Mouse (Mus musculus): ENCODE results near the gene Gm9999.
A peak's percentile ranks its signal among the peaks of the same experiment; 100 is the strongest.
"Not testable (repeated sequence)": the region's sequence is repeated elsewhere in the genome, so short reads cannot be mapped to it uniquely, and the experiment has no call there.

Gene Gm9999

DNA sequence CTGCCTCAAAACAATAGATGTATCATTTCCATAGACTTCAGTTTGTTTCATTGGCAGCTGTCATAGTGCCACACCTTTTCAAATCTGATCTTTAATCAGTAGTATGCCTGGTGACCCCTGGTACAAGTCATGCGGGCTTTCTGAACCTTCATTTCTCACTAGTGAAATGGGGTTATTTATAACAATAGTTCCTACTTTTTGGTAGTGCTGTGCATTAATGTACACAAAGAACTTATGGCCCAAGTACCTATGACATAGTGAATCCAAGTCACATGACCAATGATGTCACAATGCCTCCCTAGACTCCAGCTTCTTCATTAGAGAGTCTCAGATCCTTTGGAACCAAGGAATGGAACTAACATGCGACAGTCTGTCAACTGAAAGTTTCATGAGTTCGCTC, at the start of gene Gm9999:
Gm9999 (plus strand) TSS at position 301 of the 400 bp plus-strand sequence.
- no peak for DNase-seq (ENCODE audit: low read depth)

DNA sequence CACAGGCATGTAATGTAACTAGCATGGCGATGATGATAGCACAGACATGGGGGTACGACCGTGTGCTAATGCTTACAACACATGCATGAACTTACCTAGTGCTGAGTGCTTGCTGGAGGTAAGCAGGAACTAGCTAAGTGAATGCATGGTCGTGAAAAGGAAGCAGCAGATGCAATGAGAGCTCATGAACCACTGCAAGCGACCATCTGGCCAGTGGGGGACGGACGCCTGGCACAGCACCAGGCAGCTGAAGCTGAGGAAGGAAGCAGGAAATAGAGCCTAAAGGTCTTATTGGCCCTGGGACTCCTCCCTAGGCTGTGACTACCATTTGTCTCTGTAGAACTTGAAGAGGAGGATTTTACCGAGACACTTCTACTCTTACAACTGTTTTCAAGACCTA, 48.6 kb upstream of the Gm9999 start:
- no peak for DNase-seq (ENCODE audit: low read depth)

DNA sequence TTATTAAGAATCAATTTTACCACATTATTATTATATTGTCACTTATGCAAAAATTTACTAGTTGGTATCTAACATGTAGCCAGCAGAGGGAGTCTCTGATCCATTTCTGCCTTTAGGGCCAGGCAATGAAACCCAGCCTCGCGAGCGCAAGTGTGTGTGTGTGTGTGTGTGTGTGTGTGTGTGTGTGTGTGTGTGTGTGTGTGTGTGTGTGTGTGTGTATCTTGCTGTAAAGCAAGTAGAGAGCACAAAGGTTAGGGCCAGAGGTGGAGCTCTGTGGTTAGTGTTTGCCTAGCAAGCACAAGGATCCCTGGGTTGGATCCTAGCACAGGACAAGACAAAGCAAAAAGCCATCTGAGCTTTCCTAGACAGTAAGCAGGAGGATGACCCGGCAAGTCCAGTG, 47.5 kb upstream of the Gm9999 start:
- DNase-seq (ENCODE audit: low read depth): peak; percentile 51

DNA sequence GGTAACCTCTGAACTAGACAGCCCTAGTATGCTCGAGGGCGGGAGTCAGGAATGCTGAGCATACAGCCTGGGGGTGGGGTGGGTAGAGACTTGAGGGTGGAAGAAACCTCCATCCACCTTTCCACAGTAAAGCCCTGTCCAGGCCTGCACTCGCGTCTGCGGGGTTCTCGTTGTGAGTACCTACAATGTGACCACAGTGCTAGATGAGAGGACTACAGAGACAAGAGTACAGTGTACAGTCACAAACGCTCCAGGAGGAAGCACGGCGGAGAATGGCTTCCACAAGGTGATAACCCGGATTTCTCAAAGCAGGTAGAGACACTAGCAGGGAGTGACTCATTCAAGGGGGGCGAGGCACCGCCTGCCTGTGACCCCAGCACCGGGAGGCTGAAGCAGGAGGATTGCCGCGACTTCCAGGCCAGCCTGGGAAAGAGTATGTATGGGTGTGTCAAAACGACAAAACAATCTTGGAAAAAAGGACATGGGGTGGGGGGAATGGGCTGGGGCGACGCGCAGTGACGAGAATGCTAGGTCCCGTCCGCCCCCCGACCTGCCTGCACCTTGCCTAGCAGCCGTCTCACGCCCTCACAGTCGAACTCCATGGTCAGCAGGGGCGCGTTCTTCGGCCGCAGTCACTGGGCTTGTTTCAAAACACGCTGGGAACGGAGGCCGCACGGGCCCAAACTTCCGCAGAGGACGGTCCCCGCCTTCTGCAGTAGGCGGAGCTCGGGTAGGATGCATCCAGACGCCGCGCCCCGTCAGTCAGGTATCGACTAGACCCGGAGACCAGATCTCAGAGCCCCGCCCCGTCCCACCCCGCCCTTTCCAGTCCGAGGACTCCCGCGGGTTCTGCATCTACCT, 25.3 kb upstream of the Gm9999 start, which contains the start of gene Uevld:
Uevld (minus strand) TSS at position 697 of the 861 bp plus-strand sequence.
- peak; percentile 91 for DNase-seq (ENCODE audit: low read depth)

DNA sequence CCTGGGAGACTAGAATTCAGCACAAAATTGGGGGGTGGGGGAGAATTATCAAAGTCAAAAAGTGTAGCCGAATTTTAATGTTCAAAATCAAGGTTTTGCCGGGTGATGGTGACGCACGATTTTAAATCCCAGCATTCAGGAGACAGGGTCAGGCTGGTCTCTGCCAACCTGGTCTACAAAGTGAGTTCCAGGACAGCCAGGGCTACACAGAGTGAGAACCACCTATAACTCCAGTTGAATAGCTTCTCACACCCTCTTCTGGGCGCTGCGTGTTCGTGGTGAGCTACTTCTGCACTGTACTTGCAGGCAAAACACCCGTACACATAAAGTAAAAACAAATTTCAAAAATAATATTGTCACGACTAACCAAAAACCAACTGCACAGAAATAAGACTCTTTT, 24.5 kb upstream of the Gm9999 start:
- DNase-seq (ENCODE audit: low read depth): peak; percentile 23

DNA sequence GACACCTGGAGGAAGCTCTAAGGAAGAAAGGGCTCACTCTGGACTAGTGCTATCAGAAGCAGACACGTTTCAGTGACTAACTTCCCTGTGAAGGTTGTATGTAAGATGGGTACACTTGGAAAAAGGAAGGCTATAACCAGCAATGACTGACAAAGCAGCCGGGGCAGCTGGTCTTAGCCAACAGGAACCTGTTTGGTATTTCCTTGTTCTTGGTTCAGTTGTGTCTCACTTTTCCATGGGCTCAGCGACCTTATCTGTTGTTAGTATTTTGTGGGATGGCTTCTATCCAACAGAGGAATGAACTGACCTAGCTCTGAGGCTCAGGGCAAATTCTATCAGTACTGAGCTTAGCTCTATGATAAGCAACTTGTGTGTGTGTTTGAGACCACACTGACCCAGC, 22.4 kb upstream of the Gm9999 start:
- no peak for DNase-seq (ENCODE audit: low read depth)

DNA sequence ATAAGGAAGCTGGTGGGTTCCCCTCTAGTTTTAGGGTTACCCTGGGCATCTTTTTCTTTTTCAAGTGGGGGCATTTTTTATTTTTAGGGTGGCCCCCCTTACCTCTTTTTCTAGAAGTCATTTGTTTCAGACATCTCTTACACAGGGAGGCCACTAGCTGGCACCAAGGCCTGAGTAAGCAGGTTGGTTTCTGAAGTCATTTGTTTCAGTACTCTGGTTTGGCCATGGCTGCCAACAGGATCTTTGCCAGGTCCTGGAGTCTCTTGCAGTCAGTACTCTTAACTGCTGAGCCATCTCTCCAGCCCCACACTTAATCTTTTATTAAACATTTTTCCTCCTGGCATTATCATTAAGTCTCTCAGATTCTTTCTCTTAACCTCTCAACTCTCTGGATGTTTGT, 21.2 kb upstream of the Gm9999 start:
- DNase-seq (ENCODE audit: low read depth): no peak

DNA sequence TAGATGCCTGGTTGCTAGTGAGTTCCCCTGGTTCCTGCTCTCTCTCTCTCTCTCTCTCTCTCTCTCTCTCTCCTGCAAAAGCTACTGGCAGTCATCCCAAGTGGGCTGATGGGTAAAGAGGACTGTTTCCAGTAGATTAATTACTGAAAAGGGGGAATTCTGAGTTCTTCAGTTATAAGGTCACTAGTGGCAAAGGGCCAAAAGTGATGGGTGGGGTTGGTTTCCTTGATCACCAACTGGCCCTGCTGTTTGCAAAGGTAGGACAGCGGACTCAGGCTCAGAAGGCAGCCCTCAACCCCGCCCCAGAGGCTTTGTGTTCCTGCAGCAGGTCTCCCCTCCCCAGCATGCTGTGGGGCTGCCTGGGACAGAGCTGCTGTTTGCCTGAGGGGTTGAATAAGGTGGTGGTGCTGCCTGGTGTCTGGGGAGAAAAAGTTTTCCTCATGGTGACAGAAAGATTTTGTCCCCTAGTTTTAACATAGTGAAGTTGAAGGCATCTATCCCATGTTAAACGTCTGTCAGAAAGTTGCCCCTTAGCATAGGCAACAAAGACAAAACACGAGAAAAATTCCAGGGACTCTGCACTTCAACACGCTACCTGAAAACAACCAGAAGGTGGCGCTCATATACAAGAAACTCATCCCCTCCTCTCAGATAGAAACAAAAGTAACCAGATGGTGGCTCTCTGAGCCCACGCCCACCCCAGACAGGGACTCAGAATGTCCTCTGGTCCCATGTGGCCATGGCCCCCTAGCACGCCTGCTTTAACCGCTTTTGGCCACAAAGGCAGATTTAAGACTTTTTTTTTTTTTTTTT, 20.4 kb upstream of the Gm9999 start:
- DNase-seq (ENCODE audit: low read depth): peak; percentile 86

DNA sequence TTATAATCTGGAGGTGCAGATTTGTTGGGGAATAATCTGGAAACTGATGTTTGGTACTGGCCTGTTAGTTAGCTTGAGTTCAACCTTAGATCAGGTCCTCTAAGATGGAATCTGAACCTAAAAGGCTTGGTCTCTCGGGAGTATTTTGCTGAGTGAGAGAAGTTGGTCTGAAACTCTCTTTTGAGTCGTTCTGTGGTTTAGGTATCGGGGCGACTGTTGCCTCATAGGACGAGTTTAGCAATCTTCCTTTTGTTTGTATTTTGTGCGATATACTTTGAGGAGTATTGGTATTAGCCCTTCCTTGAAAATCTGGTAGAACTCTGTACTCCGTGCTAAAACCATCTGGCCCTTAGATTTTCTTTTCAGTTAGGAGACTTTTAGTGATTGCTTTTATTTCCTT, 19.3 kb upstream of the Gm9999 start:
- DNase-seq (ENCODE audit: low read depth): no peak

DNA sequence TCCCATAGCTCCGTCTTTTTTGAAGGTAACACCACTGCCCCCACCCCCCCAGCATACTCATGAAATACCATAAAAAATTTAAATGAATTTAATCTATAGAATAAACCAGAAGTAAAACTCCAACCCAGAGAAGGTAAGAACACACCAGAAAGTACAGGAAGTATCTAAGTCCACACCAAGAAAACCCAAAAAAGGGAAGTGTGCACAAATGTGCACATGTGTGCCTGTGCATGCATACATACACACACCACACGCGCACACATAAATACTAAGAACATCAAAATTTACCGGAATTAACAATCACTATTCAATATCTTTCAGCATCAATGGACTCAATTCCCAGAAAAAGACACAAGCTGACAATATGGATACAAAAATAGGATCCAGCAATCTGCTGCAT, 13.5 kb upstream of the Gm9999 start:
- no peak for DNase-seq (ENCODE audit: low read depth)

DNA sequence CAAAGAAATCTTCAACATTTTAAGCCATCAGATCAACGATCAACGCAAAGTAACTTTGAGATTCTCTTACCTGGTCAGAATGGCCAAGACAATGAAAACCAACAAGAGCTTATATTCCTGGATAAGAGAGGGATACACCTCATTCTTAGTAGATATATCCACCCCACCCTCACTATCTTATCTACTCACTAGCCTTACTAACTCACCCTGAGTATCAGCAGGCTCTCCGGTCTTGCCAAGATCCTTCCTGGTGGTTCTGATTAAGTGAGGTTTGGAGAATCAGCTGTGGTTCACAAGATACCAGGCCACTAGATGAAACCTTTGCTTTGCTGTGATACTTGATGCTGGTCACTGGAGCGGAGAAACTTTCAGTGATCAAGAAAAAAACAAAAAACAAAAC, 8.7 kb upstream of the Gm9999 start:
- no peak for DNase-seq (ENCODE audit: low read depth)

DNA sequence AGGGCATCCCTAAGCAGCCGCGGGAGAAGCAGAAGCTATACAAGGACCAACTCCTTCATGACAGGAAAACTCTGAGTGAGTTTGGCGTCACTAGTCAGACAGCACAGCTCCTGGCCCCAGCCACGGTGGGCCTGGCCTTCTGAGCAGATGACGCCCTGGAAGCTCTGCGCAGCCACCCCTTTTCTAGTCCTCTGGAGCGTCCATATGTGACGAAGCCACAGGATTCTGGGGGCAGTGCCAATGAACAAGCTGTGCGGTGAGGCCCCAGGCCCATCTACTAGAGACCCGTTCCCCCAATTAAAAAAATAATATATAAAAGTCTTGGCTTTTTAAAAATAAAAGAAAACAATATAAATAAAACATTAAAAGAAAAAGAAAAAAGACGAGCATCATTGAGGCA, 7.9 kb upstream of the Gm9999 start:
- no peak for DNase-seq (ENCODE audit: low read depth)

DNA sequence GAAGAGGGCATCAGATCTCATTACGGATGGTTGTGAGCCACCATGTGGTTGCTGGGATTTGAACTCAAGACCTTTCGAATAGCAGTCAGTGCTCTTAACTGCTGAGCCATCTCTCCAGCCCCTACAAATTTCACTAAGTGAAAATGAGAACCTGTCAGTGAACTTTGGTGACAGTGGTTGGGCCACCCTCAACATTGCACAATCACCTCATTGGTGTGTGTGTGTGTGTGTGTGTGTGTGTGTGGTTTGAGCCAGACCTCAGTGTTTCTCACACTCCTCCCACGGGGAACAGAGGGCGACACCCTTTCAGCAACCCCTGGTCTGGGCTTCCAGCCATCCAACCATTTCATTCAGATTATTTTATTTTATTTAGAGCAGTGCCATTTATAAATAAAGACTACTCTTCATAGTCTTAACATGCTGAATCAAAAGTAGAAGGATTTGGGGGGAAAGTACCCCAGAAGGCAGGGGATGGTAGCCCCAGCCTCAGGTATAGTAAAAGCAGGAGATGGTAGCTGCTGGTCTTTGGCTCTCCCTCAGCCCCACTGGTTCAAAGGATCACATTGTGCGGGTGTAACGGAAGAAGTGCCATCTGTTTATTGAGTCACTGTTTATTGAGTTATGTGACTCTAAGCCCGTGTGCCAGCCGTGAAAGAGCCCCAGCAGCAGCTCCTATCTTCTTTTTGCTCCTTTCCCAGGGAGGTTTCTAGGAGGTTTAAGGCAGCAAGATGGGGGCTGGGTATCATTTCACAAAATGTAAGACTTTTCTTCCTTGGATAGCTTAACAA, 2.5 kb downstream of the Gm9999 start:
- no peak for DNase-seq (ENCODE audit: low read depth)

DNA sequence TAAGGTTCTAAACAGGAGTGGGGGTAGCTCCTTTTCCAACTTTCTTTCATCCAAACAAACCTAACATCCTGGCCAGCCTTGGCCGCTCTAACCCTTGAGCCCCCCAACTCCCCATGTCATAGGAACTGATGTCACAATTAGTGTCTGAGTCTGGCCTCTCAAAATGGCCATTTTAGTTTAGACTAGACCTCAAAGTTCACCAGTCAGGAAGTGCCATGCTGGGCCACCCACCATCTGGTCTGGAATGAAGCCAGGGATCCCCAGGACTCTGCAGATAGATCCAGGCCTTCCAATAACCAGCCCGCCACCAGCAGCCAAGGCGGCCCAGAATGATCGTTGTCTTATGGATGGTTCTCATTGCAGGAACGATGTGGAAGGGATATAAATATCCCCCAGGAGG, 3.3 kb downstream of the Gm9999 start:
- no peak for DNase-seq (ENCODE audit: low read depth)

DNA sequence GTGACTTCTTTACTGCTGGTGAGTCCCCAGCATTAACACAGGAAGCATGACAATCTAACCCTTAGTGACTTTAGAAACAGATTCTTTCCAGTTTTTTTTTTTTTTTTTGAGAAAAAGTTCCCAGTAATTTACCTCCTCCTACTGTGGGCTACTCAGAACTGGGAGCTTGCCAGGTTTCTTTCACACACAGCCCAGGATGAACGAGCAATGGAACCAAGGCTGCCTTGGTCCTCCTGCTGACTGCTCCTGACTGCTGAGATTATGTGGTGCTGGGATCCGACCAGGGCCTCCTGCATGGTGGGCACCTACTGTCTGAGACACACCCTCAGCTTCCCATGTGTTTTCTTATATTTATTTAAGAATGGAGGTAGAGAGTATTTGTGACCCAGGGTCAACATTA, 3.7 kb downstream of the Gm9999 start:
- no peak for DNase-seq (ENCODE audit: low read depth)

DNA sequence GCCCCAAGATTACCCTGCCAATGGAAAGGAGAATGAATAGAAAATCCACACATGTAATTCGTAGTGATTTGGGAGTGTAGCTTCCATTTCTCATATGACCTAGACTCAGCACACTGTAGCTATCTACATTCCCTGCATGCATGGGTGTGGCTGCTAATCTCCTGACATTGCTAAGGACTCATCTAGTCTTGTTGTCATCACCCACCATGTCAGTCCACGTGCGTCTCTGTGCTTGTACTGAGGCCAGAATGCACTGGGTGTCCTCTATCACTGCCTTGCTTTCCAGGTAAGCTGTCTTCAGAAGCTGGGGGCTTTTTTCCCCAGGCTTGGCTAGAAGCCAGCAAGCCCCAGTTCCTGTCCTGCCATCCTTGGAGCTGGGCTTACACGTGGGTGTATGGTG, 6.0 kb downstream of the Gm9999 start:
- DNase-seq (ENCODE audit: low read depth): not testable (repeated sequence)

DNA sequence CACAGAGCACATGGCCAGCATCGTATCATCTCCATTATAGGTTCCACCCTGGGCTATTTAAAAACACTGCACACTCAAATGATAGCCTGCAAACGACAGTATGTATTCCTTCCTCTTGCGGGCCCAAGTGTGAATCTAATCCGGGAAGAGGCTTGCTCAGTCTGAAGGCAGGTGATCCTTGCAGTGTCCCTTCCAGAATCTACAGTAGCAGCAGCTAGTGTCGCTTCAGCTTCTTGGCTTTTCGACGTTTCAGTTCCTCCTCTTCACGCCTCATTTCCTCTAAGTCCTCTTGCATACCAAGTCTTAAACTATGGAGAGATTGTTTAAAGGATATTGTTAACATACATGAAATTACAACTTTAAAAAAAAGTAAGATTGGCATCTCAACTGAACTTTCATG, 9.7 kb downstream of the Gm9999 start:
- DNase-seq (ENCODE audit: low read depth): no peak

DNA sequence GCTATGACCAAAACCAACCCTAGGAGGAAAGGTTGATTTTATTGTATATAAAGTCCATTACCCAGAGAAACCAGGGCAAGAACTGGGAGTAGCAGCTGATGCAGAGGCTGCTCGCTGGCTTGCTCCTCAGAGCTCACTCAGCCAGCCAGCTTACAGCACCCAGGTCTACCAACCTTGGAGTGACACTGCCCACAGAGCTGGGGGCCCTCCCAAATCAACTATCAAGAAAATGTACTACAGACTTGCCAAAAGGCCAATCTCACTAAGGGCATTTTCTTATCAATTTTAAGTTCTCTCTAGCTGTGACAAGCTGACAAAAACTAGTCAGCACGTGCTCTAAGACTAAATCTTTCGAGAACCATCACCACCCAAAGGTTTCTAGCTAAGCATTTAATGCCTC, 12.2 kb downstream of the Gm9999 start:
- DNase-seq (ENCODE audit: low read depth): no peak

DNA sequence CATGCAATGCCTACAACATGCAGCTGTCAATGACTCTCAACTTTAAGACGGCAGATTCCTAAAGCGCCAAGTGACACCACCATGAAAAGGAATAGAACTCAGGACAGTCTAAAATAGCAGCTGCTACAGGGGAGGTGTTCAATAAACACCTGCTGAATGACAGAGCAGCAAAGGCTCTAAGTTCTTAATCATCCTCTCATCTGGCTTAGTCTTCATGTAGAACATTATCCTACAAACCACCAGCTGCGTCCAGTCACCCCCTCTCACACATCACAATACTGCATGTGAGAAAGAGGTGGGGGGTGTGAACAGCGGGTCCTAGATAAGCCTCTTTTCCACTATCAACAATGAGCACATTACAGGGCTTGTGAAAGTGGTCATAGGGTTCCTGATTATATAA, 13.6 kb downstream of the Gm9999 start:
- no peak for DNase-seq (ENCODE audit: low read depth)

DNA sequence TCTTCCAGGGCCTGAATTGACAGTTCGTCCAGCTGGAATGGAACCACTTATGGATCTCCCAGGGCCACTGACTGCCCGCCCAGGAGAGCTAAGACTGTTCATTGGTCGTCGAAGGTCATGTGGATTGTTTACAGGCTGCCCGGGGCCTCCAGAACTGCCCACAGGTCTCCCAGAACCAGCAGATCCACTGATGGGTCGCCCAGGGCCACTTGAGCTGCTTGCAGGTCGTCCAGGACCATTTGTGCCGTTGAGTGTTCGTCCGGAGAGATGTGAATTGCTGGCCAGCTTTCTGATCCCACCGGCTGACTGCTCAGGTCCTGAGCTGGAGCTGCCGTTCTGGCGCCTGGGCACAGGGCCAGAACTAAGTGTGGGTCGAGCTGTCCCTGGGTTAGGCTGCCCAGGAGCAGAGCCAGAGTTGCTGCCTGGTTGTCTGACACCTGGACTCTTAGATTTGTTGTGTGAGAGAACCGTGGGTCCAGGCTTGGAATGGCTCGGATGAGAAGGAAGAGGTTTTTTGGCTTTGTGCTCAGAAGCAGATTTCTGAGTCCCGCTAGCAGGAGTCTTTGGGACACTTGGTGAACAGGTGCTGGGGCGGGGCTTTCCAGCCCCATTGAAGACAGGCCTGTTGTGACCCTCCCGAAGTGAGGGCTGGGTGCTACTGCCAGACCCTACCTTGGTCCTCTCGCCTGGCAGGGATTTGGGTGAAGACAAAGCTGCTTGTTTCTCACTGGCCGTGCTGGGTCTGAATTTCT, 14.4 kb downstream of the Gm9999 start:
- DNase-seq (ENCODE audit: low read depth): no peak

DNA sequence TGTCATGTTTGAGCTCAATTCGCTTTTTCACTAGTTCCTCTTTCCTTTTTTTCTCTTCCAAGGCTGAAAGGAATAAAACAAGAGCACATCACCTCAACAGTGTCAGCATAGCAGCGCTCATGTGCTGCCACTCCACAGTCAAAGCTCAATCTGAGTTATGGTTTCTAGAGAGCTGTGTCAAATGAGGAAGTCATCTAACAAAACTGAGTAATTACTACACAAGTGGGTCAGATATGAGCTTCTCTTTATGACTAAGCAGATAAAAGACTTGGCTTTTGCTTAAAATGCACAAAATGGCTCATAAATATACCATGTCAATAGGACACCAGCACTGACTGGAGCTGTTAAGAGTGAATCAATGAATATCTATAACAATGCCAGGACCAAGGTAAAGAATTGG, 15.6 kb downstream of the Gm9999 start:
- DNase-seq (ENCODE audit: low read depth): no peak
